Mouse (Mus musculus) midbrain, embryonic 15.5 days (tissue): ENCODE results near the gene Prim1. TPM values are rescaled to one million over a fixed set of nuclear protein-coding genes. Genes with fewer than 3 reads are reported as not detected.
A peak's percentile ranks its signal among the peaks of the same experiment; 100 is the strongest.
"Not testable (repeated sequence)": the region's sequence is repeated elsewhere in the genome, so short reads cannot be mapped to it uniquely, and the experiment has no call there.

Source experiments
- ATAC-seq: fragments of 200-750 bp; cut with Nextera tagmentation; replicated peaks from 2 replicates; pipeline ENCODE4 v1.8.0; 2017; ENCODE audit warnings: moderate TSS enrichment
- H3K27ac ChIP-seq: fragments of 300-500 bp; sonication (generic); 2 replicates; pipeline ENCODE4 v1.5.1; 2015; ENCODE audit warnings: mild to moderate bottlenecking, inconsistent platforms
- H3K27me3 ChIP-seq: fragments of 300-500 bp; sonication (generic); replicated peaks from 2 replicates; pipeline ENCODE4 v1.6.1; 2015; ENCODE audit warnings: inconsistent platforms
- H3K36me3 ChIP-seq: fragments of 300-500 bp; sonication (generic); replicated peaks from 2 replicates; pipeline ENCODE4 v1.6.1; 2015; ENCODE audit warnings: inconsistent platforms
- H3K4me1 ChIP-seq: fragments of 300-500 bp; sonication (generic); 2 replicates; pipeline ENCODE4 v1.6.1; 2015; ENCODE audit warnings: inconsistent platforms
- H3K4me2 ChIP-seq: fragments of 300-500 bp; sonication (generic); 2 replicates; pipeline ENCODE4 v1.6.1; 2015; ENCODE audit warnings: inconsistent platforms, mild to moderate bottlenecking, moderate library complexity
- H3K4me3 ChIP-seq: fragments of 300-500 bp; sonication (generic); 2 replicates; pipeline ENCODE4 v1.5.1; 2015; ENCODE audit warnings: mild to moderate bottlenecking, inconsistent platforms
- H3K9ac ChIP-seq: fragments of 300-500 bp; sonication (generic); 2 replicates; pipeline ENCODE4 v1.6.1; 2015; ENCODE audit warnings: mild to moderate bottlenecking, inconsistent platforms
- H3K9me3 ChIP-seq: fragments of 300-500 bp; sonication (generic); 2 replicates; pipeline ENCODE4 v1.6.1; 2016; ENCODE audit warnings: inconsistent platforms
- WGBS: fragments of 180-500 bp; shearing (Covaris S2); methylation state at CpG from one replicate; pipeline ENCODE4 v1.1.7; 2015; ENCODE audit warnings: mixed read lengths; 5-methylcytosine and 5-hydroxymethylcytosine counted together
- polyA plus RNA-seq: library from polyadenylated mRNA; unstranded; fragments of >200 nt; fragmentation: Nextera tagmentation; extraction: Ambion mirVana; gene quantifications from 2 replicates; pipeline ENCODE4 v1.2.1, GENCODE M21; 2015

Gene Prim1
- polyA plus RNA-seq, 1 experiment from 2014 or later = 37.2 TPM

DNA sequence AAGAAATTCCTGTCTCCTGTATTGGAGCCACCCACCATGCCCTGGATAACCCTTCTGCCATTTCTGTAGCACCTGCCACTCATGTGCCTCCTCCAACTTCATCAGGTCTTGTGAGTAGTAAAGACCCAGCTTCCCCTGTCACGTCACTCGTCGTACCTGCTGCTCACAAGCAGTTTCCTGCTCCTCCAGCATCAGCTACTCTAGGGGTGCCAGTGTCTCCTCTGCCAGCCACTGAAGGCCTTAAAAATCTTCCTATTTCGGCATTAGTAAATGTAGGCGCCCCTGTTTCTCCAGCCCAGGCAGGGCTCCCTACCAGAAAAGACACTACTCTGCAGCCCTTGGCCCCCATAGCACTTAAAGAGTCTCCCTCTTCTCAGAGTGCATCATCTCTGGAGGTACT is 25.3 kb downstream of the Prim1 start:
- H3K4me2 ChIP-seq = no peak overlapping the region
- ATAC-seq = no peak
- no peaks in the 10 kb centered on the region for H3K9me3 ChIP-seq
- peaks cover 19% of the 10 kb centered on the region; the same call in 1 of the 2 replicates for H3K36me3 ChIP-seq
- H3K4me1 ChIP-seq = peaks cover 34% of the 10 kb centered on the region
- 93% methylated on average over 5 of the region's 5 CpGs for WGBS
- no peak overlapping the region for H3K9ac ChIP-seq
- no peak overlapping the region for H3K4me3 ChIP-seq
- no peaks in the 10 kb centered on the region for H3K27me3 ChIP-seq
- no peak overlapping the region for H3K27ac ChIP-seq

DNA sequence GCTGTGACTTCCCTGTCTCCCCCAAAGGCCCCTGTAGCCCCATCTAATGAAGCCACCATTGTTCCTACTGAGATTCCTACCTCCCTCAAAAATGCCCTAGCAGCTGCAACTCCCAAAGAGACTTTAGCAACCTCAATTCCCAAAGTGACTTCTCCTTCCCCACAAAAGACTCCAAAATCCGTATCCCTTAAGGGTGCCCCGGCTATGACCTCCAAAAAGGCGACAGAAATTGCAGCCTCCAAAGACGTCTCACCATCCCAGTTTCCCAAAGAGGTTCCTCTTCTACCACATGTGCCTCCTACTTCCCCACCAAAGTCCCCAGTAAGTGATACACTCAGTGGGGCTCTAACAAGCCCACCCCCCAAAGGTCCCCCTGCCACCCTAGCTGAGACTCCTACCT is 26.7 kb downstream of the Prim1 start:
- no peak overlapping the region for H3K4me2 ChIP-seq
- WGBS = 83% methylated on average over 4 of the region's 4 CpGs
- peaks cover 33% of the 10 kb centered on the region for H3K4me1 ChIP-seq
- H3K27ac ChIP-seq = no peak overlapping the region
- H3K9ac ChIP-seq = no peak overlapping the region
- no peak overlapping the region for H3K4me3 ChIP-seq
- H3K9me3 ChIP-seq = no peaks in the 10 kb centered on the region
- no peak for ATAC-seq
- H3K36me3 ChIP-seq = peaks cover 27% of the 10 kb centered on the region; the same call in 1 of the 2 replicates
- no peaks in the 10 kb centered on the region for H3K27me3 ChIP-seq

DNA sequence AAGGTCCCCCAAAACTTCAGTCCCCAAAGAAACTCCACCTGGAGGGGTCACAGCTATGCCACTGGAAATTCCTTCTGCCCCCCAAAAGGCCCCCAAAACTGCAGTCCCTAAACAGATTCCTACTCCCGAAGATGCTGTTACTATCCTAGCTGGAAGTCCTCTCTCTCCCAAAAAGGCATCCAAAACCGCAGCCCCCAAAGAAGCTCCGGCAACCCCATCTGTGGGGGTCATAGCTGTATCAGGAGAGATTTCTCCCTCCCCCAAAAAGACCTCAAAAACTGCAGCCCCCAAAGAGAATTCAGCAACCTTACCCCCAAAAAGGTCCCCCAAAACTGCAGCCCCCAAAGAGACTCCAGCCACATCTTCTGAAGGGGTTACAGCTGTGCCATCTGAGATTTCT is 27.5 kb downstream of the Prim1 start:
- Histone ChIP-seq H3K4me2 (no peak overlapping the region), H3K4me3 (no peak overlapping the region), H3K27me3 (no peaks in the 10 kb centered on the region), H3K9ac (no peak overlapping the region), H3K36me3 (peaks cover 30% of the 10 kb centered on the region), H3K9me3 (no peaks in the 10 kb centered on the region), H3K27ac (no peak overlapping the region), H3K4me1 (peaks cover 25% of the 10 kb centered on the region)
- 88% methylated on average over 3 of the region's 3 CpGs for WGBS
- no peak for ATAC-seq

DNA sequence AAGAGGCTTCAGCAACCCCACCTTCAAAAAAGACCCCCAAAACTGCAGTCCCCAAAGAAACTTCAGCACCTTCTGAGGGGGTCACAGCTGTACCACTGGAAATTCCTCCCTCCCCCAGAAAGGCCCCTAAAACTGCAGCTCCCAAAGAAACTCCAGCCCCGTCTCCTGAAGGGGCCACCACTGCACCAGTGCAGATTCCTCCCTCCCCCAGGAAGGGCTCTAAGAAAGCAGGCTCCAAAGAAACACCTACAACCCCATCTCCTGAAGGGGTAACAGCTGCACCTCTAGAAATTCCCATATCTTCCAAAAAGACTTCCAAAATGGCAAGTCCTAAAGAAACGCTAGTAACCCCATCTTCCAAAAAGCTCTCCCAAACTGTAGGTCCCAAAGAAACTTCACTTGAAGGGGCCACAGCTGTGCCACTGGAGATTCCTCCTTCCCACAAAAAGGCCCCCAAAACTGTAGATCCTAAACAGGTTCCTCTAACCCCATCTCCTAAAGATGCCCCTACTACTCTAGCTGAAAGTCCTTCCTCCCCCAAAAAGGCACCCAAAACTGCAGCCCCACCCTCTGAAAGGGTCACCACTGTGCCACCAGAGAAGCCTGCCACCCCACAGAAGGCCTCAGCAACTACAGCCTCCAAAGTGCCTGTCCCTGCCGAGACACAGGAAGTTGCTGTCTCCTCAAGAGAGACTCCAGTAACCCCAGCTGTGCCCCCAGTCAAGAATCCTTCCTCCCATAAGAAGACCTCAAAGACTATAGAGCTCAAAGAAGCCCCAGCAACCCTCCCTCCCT is 28.3 kb downstream of the Prim1 start:
- Histone ChIP-seq H3K27ac (no peak overlapping the region), H3K36me3 (peaks cover 38% of the 10 kb centered on the region), H3K4me1 (peaks cover 18% of the 10 kb centered on the region), H3K4me3 (no peak overlapping the region), H3K9me3 (no peaks in the 10 kb centered on the region), H3K27me3 (no peaks in the 10 kb centered on the region), H3K4me2 (no peak overlapping the region), H3K9ac (no peak overlapping the region)
- no peak for ATAC-seq
- 63% methylated on average over 3 of the region's 3 CpGs for WGBS

DNA sequence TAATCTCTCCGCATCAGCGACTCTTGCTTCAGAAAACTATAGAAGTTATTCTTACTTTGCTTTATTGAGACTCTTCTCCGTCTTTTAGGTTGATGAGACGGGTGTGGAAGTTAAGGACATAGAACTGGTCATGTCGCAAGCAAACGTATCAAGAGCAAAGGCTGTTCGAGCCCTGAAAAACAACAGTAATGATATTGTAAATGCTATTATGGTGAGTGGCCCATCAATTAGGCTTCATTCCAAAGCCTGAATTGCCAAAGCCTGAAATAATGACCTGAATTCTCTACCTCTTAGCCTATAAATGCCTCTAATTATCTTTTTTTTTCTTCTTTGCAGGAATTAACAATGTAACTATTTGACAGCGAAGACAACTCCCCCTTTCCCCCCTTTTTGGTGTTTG is 33.2 kb downstream of the Prim1 start:
- ATAC-seq = no peak
- no peak overlapping the region for H3K9ac ChIP-seq
- H3K27ac ChIP-seq = no peak overlapping the region
- no peaks in the 10 kb centered on the region for H3K27me3 ChIP-seq
- H3K4me3 ChIP-seq = no peak overlapping the region
- H3K4me2 ChIP-seq = no peak overlapping the region
- H3K36me3 ChIP-seq = peaks cover 48% of the 10 kb centered on the region
- WGBS = 94% methylated on average over 8 of the region's 8 CpGs
- H3K9me3 ChIP-seq = no peaks in the 10 kb centered on the region
- peaks cover 6% of the 10 kb centered on the region; the same call in 1 of the 2 replicates for H3K4me1 ChIP-seq

DNA sequence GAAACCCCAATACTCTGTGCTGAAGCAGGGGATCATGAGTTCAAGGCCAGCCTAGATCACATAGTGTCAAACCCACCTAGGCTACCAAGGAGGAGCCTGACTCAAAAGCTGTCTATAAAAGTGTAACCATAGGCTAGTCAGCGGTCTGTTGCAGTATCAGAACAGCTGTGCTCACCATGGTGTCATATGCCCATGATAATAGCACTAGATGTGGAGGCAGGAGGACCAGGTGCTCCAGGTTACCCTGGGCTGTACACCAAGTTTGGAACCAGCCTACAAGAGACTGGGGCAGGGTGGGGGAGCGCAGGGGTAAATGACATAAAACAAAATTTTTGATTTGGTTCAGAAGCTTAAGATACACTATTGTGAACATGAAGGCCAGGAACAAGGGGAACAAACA is 34.8 kb downstream of the Prim1 start:
- Histone ChIP-seq H3K27me3 (no peaks in the 10 kb centered on the region), H3K4me3 (no peak overlapping the region), H3K9ac (no peak overlapping the region), H3K4me2 (no peak overlapping the region), H3K4me1 (0 out of 2 replicates have a peak, but pooled peaks cover 2% of the 10 kb centered on the region), H3K36me3 (peaks cover 46% of the 10 kb centered on the region), H3K27ac (no peak overlapping the region), H3K9me3 (no peaks in the 10 kb centered on the region)
- 96% methylated on average over 2 of the region's 2 CpGs for whole genome bisulfite sequencing
- ATAC-seq = no peak

DNA sequence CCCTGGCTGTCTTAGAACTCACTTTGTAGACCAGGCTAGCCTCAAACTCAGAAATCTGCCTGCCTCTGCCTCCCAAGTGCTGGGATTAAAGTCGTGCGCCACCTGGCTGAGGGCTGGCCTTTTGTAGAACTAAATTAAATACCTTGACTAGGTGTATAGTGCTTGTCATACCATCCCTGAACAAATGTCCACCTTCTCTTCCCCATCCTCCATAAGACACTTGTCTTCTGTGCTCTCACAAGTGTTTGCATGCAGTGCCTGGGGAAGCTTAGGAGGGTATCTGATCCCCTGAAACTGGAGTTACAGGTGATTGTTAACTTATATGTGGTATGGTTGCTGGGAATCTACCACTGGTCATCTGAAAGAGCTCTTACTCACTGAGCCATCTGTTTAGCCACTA is 35.4 kb downstream of the Prim1 start:
- WGBS = 96% methylated on average over 2 of the region's 2 CpGs

DNA sequence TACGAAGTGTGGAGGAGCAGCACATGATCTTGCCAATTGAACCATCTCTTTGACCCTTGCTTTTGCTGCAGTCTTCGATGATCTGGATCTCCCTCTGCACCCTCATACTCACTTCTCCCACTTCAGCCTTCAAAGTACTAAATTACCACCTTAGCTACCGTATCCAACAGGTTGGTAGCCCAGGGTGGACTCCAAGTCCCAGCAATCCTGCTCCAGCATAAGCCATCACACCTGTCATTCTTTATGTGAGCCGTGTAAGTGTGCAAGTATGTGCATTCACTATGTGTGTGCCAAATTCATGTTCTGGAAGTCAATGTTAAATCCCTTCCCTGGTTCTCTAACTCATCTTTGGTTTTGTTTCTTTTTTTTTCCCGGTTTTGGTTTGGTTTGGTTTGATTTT is 36.6 kb downstream of the Prim1 start:
- no peaks in the 10 kb centered on the region for H3K9me3 ChIP-seq
- H3K27me3 ChIP-seq = no peaks in the 10 kb centered on the region
- peaks cover 38% of the 10 kb centered on the region for H3K36me3 ChIP-seq
- WGBS = 94% methylated on average over 5 of the region's 5 CpGs
- no peak overlapping the region for H3K9ac ChIP-seq
- no peak for ATAC-seq
- no peak overlapping the region for H3K27ac ChIP-seq
- no peak overlapping the region for H3K4me3 ChIP-seq
- H3K4me1 ChIP-seq = no peaks in the 10 kb centered on the region
- H3K4me2 ChIP-seq = no peak overlapping the region

More for the DNA sequence above, 35.4 kb downstream of the Prim1 start:
- H3K36me3 ChIP-seq = peaks cover 46% of the 10 kb centered on the region
- H3K27me3 ChIP-seq = no peaks in the 10 kb centered on the region
- no peak overlapping the region for H3K4me2 ChIP-seq
- no peak for ATAC-seq
- no peak overlapping the region for H3K27ac ChIP-seq
- H3K4me1 ChIP-seq = no peaks in the 10 kb centered on the region
- no peaks in the 10 kb centered on the region for H3K9me3 ChIP-seq
- no peak overlapping the region for H3K9ac ChIP-seq
- H3K4me3 ChIP-seq = no peak overlapping the region

DNA sequence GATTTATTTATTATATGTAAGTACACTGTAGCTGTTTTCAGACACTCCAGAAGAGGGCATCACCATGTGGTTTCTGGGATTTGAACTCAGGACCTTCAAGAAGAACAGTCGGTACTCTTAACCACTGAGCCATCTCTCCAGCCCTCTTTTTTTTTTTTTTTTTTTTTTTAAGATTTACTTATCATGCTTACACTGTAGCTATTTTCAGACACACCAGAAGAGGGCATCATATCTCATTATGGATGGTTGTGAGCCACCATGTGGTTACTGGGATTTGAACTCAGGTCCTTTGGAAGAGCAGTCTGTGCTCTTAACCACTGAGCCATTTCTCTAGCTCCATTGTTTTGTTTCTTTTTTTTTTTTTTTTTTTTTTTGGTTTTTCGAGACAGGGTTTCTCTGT is 37.2 kb downstream of the Prim1 start:
- not testable (repeated sequence) for ATAC-seq
- WGBS = 95% methylated on average over 1 of the region's 2 CpGs

DNA sequence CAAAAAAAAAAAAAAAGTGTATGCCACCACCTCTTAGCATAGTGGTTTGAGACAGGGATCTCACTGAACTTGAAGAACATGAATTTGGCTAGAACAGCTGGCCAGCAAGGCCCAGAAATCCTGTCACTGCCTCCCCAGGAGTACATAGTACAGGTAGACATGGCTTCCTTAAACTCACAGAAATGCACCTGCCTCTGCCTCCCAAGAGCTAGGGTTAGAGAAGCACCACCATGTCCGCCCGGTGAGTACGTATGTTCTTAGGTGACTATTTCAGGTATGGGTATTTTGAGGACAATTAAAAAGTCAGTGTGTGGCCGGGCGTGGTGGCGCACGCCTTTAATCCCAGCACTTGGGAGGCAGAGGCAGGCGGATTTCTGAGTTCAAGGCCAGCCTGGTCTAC is 38.0 kb downstream of the Prim1 start:
- H3K27me3 ChIP-seq = no peaks in the 10 kb centered on the region
- H3K4me1 ChIP-seq = peaks cover 6% of the 10 kb centered on the region
- no peaks in the 10 kb centered on the region for H3K9me3 ChIP-seq
- no peak overlapping the region for H3K4me3 ChIP-seq
- H3K27ac ChIP-seq = no peak overlapping the region
- H3K9ac ChIP-seq = no peak overlapping the region
- no peak overlapping the region for H3K4me2 ChIP-seq
- H3K36me3 ChIP-seq = peaks cover 29% of the 10 kb centered on the region
- 93% methylated on average over 8 of the region's 8 CpGs for WGBS
- no peak for ATAC-seq

More for the DNA sequence above, 37.2 kb downstream of the Prim1 start:
- not testable (repeated sequence) for H3K27me3 ChIP-seq, H3K4me2 ChIP-seq, H3K9me3 ChIP-seq, H3K4me1 ChIP-seq, H3K9ac ChIP-seq, H3K4me3 ChIP-seq, H3K27ac ChIP-seq
- H3K36me3 ChIP-seq = peaks cover 34% of the 10 kb centered on the region

DNA sequence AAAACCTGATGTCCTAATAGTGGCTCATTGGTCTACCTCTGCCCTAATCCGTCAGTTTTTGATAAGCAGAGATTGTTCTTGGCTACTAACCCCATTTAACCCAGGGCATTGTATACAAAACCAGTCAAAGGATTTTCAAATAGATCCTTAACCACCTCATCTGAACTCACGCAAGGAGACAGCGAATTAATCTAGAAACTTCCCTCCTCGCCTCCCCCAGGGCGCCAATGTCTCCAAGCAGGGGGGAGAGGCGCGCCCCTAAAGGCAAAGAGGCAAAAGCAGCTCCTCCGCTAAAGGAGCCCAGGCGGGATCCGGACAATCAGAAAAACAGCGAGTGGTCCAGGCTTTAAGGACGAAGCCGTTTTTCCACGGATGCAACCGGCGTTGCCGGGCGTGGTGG is 43.2 kb downstream of the Prim1 start:
- peak overlapping the region; percentile 73 for H3K4me2 ChIP-seq
- no peak; the same call in 1 of the 2 replicates for ATAC-seq
- peak overlapping the region; percentile 92 for H3K9ac ChIP-seq
- H3K36me3 ChIP-seq = no peaks in the 10 kb centered on the region
- H3K4me3 ChIP-seq = peak overlapping the region; percentile 65
- WGBS = 0% methylated on average over 18 of the region's 18 CpGs
- peak overlapping the region; percentile 99 for H3K27ac ChIP-seq
- no peaks in the 10 kb centered on the region for H3K9me3 ChIP-seq
- peaks cover 27% of the 10 kb centered on the region for H3K4me1 ChIP-seq
- H3K27me3 ChIP-seq = no peaks in the 10 kb centered on the region

DNA sequence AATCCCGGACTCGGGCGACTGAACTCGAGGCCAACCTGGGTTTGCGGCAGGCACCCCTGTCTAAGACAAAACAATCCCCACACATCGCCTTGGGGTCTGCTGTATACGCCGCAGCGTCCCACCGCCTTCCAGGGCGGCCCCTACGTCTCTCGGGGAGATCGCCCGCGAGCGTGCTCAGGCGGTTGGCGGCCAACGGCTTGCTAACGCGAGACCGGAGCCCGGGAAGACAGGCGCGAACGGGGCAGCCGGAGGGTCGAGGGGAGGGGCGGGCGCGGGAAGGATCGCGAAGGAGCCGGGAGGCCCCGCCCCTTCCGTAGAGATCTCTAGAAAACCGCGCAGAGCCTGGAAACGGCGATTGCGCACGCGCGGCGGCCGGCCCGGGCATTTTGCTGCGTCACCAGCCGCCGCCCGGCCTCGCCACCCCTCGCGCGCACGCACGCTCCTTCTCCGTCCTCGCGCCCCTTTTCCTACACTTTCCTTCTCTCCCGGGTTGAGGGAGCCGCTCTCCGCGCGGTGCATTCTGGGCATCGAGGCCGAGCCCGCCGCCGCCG is 43.7 kb downstream of the Prim1 start, which contains the start of gene Ptges3:
Ptges3 (plus strand) TSS at position 354 of the 551 bp plus-strand sequence.
- peak within 1 kb of the TSS; percentile 73 for H3K4me2 ChIP-seq
- H3K9me3 ChIP-seq = no peaks in the 10 kb centered on the region
- H3K27me3 ChIP-seq = no peaks in the 10 kb centered on the region
- ATAC-seq = peak; percentile 93
- H3K4me1 ChIP-seq = peaks cover 27% of the 10 kb centered on the region
- under 1% methylated on average over 70 of the region's 72 CpGs for WGBS
- peak within 1 kb of the TSS; percentile 97 for H3K9ac ChIP-seq
- peak within 1 kb of the TSS; percentile 65 for H3K4me3 ChIP-seq
- no peaks in the 10 kb centered on the region for H3K36me3 ChIP-seq
- peak within 1 kb of the TSS; percentile 99 for H3K27ac ChIP-seq
